Mouse (Mus musculus): Measurements from ENCODE around the gene Brd3.
A peak's percentile ranks its signal among the peaks of the same experiment; 100 is the strongest.

Brd3 gene

DNA sequence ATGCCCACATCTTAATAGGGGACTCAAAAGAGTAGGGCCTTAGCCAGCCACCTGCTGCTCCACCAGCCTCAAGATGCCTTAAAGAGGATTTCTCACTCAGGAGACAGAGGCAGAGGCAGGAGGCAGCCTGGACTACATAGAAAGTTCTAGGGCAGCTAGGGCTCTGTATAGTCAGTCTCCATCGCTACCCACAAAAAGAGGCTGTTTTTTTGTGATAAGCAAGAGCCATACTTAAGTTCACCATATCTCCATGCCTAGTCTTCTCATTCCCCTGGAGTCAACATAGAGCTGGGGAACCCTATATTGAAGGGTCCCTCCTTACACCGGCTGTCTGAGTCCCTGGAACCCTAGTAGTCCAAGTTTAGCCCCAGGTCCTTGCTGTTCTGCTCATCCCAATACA is 36.9 kb downstream of the Brd3 start:
- no peak for DNase-seq (ENCODE audit: low read depth)

GRCm38 (mm10) chr2:27469991-27470355 is 37.5 kb downstream of the Brd3 start:
- DNase-seq (ENCODE audit: low read depth), result no peak

GRCm38 (mm10) chr2:27469292-27469990 is 38.0 kb downstream of the Brd3 start:
- no peak for DNase-seq (ENCODE audit: low read depth)

GRCm38 (mm10) chr2:27462901-27463300 is 44.6 kb downstream of the Brd3 start:
- no peak for DNase-seq (ENCODE audit: low read depth)

DNA sequence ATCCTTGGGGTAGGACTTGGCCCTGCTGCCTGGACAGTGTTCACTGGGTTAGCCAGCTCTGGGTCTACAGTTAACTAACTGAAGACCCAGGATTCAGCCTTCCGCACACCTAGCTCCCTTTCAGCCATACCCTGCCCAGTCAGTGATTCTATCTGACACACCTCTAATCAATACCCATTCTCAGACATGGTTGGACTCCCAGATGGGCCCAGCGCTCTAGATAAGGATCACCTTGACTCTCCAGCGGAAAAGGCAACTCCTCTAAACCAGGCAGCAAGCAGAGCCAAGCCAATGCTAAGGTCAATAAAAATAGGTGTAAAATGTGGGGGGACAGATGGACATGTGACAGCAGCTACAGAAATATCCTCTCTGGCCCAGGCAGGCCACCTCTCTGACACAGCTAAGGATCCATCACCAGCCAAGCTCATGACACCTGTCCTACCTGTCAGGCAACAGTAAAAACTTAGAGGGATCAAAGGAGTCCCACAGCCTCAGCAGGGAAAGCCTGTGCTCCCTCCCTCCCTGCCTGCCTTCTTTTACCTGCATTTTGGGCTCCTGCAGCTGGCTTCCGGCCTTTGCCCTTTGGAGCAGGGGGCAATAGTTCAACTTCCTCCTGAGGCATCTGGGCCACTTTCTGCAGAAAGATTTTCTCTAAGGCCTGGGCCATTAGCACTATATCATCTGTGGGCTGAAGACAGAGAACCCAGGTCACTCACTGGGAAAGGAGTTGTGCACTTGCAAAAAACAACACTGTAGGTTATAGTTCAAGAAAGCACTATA is 45.4 kb downstream of the Brd3 start:
- DNase-seq (ENCODE audit: low read depth), result no peak

- DNase-seq (ENCODE audit: low read depth), result no peak
Observed at GRCm38 (mm10) chr2:27460651-27461050, 46.8 kb downstream of the Brd3 start.

GRCm38 (mm10) chr2:27460163-27460562 is 47.3 kb downstream of the Brd3 start:
- no peak for DNase-seq (ENCODE audit: low read depth)

DNA sequence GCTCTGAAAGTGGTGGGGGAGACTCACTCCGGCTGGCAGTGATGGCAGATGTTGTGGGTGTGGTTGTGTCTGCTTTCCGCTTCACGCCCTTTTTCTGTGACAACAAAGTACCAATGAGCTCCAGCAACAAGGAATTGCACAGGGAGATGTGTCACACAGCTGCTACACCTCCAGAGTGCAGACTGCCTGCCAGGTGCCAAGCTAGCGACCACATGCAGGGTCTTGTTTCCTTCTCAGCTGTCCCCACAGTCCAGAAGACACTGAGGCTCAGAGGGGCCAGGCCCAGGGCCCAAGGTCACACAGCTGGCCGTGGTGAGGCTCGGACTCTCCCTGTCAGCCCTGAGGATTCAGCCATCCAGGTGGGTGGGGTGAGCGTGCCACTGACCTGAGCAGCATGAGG is 47.7 kb downstream of the Brd3 start:
- DNase-seq (ENCODE audit: low read depth), result no peak

DNA sequence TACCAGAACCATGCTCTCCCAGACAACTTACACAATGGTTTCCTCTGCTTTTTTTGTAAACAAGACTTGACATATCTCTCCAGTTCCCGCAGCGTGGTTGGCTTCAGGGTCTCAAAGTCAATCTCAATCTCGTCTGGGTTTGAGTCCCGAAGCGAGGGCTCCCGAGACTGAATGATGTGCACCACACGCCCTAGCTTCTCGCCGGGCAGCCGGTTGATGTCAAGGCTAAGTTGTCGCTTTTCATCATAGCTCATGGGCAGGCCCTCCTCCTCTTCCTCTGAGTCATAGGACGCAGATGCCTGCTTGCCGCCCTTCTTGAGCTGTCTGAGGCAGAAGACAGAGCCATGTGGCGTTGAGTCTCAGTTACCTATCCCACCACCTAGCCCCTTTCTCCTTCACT is 57.2 kb downstream of the Brd3 start:
- no peak for DNase-seq (ENCODE audit: low read depth)

DNA sequence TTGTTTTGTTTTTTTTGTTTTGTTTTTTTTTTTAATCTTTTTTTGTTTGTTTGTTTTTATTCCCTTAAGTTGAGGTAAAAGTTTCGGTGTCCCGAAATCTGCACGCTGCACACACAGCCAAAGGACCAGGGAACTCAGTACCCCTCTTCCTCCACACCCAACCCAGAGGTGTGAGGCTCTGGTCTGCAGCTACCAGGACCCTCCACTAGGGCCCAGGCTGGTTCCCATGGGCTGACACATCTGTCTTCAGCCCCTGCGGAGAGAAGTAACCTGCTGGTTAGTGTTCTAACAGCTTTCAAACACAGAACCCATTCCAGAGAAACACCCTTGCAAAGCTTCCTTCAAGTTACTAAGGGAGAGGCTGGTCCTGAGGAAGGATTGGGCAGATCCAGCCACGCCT is 59.7 kb downstream of the Brd3 start:
- DNase-seq (ENCODE audit: low read depth), result no peak

DNA sequence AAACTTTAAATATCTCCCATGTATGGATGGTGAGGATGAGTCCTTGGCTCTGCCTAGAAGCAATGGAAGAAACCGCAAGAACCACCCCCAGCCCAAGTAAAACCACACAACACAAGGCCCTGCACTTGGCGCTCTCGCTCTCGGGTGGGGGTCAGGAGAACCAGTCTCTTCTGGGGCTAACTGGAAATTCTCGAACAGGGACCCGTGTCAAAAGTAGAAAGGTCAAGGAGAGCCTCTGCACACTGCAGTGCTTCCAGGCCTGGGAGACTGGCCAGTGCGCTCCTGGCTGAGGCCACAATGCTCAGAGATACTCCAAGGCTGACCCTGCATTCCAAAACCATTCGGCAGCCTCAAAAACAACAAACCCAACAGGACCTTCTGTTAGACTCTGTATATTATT is 60.6 kb downstream of the Brd3 start:
- no peak for DNase-seq (ENCODE audit: low read depth)

- DNase-seq (ENCODE audit: low read depth), result no peak
Observed at GRCm38 (mm10) chr2:27445910-27446309, 61.6 kb downstream of the Brd3 start.

GRCm38 (mm10) chr2:27443450-27443708 is 64.1 kb downstream of the Brd3 start:
- no peak for DNase-seq (ENCODE audit: low read depth)

- no peak for DNase-seq (ENCODE audit: low read depth)
Observed at GRCm38 (mm10) chr2:27442708-27443449, 64.6 kb downstream of the Brd3 start.

DNA sequence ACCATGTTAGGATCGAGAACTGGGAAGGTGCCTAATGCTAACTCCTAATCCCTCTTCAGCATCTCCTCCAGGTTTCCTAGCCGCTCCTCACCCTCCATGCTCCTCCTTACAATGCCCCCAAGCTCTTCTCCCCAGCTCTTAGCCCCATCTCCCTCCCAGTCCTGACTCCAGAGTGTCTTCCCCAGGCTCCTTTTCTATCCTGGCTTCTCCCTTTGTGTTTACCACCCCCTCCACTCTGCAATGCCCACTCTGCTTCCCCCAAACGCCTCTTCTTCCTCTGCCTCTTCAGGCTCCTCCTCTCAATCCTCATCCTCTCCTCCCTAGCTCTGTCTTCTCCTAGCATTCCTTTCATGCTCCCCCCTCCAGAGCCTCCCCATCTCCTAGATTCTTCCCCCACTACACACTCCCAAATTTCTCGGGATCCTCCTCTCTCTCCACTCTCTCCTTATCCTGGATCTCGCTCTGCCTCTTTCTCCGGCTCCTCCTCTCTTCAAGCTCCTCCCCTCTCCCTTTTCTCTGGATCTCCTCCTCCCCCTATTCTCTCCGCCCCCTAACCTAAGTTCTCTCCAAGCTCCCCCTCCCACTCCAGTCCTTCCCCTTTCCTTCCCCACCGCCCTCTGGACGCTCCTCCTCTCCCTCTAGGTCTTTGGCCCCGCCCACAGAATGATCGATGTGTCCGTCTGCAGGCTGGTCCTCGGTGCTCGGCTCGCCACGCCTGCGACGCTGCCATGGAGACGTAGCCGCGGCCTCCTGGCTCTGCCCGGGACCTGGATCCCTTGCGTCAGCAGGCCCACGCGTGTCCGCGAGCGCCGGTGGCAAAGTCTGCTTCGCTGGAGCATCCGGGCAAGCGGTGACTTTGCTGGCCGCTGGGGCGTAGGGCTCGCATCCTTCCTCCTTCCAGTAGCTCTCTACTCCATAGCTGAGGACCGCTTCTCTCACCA is 65.4 kb downstream of the Brd3 start, which contains the start of gene Brd3os:
Gene Brd3os (plus strand): TSS at position 558 of the 941 bp plus-strand sequence.
- peak; percentile 85 for DNase-seq (ENCODE audit: low read depth)

- peak; percentile 67 for DNase-seq (ENCODE audit: low read depth)
Observed at GRCm38 (mm10) chr2:27438281-27438680, 69.2 kb downstream of the Brd3 start.

DNA sequence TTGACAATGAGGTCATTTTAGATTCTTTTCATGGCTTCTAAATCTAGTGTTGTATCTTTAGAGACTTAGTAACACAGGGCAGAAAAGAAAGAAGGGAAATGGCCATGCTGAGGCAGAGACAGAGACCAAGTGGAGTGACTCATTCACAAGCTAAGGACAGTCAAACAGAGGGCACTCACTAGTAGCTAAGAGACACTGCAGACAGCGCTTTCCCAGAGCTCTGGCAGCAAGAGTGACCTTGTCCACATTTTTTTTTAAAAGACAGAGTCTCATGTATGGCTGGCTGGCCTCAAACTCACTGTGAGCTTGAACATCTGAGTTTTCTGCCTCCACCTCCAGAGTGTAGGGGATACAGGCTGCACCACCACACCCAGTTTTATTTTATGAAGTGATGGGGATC is 69.6 kb downstream of the Brd3 start:
- DNase-seq (ENCODE audit: low read depth), result no peak

GRCm38 (mm10) chr2:27432599-27432998 is 74.9 kb downstream of the Brd3 start:
- DNase-seq (ENCODE audit: low read depth), result peak; percentile 49

GRCm38 (mm10) chr2:27430621-27431020 is 76.8 kb downstream of the Brd3 start:
- no peak for DNase-seq (ENCODE audit: low read depth)

DNA sequence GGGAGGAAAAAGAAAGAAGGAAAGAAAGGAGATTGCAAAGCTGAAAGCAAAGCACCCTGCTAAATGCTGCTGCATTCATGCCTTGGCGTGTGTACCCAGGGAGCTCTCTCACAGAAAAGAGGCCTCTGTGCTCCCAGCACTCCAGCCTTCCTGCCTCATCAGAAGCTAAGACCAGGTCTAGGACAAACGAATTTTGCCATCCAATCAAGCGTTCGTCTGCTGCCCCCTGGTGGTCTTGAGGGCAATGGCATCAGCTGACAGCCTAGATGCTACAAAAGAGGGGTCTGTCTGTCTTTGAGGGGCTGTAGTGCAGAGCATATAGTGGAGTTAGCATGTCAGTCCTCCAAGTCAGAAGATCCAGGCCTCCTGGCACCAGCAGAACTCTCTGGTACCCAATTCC is 79.4 kb downstream of the Brd3 start:
- peak; percentile 89 for DNase-seq (ENCODE audit: low read depth)

GRCm38 (mm10) chr2:27426855-27427457 is 80.5 kb downstream of the Brd3 start, which contains the start of gene Vav2:
Vav2 (minus strand) TSS chr2:27427033.
- DNase-seq (ENCODE audit: low read depth), result peak; percentile 95
